Mouse (Mus musculus): Measurements from ENCODE around the gene Lca5l.

DNA sequence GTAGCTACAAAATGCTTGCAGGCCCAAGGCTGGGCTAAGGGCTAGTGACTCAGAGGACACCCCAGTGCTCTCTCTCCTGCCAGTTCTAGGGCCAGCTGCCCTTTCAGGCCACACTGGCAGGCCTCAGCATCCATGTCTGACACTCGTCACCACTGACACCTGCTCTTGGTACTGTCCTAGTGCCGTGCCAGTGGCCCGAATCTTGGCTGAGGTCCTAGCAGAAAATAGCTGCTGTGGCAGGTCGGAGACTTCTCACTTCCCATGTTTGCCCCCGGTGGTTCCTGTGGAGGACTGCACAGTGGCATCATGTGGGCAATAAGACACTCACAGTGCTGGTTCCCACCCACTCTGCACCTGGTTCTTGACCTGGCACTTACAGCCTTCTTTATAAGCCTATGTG, 29.4 kb upstream of the Lca5l start:
- no peak for TF ChIP-seq POLR2A (IDR thresholded peaks at IDR 0.05; ENCODE audit: extremely low read depth, insufficient read depth, low read length)
- TF ChIP-seq CTCF (IDR thresholded peaks at IDR 0.05; ENCODE audit: low read depth, low read length) = no peak

All from liver, adult 2 months (tissue).